Mouse (Mus musculus): ENCODE results near the gene Gdf3.
"Not testable (repeated sequence)": the region's sequence is repeated elsewhere in the genome, so short reads cannot be mapped to it uniquely, and the experiment has no call there.

The Gdf3 gene

DNA sequence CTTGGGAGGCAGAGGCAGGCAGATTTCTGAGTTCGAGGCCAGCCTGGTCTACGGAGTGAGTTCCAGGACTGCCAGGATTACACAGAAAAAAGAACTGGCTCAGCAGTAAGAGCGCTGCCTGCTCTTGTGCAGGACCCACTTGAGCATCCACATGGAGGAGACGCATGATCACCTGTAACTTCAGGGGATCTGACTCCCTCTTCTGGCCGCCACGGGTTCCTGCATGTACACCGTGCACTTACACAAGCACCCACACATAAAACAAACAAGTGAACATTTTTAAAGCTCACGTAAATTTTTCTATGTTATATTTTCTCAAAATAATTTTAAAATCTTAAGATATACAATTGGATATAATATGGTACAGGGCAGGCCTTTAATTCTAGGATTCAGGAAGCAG, 4.4 kb downstream of the Gdf3 start:
- DNase-seq (ENCODE audit: low read depth), result no peak

DNA sequence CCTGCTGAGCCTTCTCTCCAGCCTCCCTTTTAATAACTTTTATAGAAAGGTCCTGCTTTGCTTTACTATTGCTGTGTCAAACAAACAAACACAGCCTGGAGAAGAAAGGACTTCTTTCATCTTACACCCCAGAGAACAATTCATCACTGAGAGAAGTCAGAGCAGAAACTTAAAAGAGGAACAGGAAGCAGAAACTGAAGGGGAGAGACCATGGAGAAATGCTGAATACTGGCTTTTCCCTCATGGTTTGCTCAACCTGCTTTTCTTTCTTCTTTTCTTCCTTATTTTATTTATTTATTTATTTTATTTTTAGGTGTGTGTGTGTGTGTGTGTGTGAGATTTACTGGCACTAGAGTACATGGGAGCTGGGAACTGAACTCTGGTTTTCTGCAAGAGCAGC, 5.6 kb downstream of the Gdf3 start:
- DNase-seq (ENCODE audit: low read depth), result no peak

DNA sequence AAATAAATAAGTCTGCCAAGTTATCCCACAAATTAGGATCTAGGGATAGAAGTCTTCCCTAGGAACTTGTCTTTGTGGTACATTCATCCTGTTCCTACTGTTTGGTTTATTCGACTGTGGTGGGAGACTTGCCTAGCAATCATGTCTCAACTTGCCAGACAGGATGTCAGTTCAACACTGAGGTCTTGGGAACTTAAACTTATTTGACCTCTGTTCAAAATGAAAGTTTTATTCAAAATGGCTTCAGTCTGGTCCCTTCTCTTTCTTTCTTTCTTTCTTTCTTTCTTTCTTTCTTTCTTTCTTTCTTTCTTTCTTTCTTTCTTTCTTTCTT, 6.9 kb downstream of the Gdf3 start:
- DNase-seq (ENCODE audit: low read depth), result peak; percentile 58

DNA sequence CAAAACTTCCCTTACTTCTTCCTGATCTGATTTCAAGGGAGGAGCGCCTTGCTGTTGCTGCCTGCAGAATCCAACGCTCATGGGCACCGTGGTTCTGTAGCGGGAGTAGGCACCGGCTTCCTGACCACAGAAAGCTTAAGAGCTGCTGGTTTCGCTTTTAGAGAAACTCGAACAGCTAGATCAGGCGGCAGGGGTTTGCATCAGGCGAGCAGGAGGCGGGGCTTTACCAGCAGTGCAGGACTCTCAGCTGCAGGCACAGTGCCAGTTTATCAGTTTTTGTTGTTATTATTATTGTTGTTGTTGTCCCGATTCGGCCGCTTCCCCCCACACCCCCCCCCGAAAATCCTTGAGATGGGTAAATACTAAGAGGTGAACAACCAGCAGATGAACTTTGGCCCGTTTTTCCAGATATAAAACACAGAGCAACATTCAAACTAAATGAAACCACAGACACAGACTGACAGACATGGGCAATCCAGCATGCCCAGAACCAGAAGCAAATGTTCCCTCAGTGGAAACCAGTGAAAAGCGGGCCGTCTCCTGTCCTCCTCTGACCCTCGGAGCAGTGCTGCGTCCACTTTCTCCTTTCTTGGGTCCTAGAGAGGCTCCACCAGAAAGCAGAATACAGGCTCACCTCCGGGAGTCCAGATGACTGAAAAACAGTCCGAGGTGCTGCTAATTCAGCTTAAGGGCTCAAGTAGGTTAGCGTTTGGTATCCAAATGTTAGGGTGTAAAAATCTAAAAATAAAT, 7.5 kb downstream of the Gdf3 start, which contains the start of gene Apobec1:
Apobec1 (minus strand) TSS at position 203 of the 750 bp plus-strand sequence.
- DNase-seq (ENCODE audit: low read depth), result peak; percentile 77

DNA sequence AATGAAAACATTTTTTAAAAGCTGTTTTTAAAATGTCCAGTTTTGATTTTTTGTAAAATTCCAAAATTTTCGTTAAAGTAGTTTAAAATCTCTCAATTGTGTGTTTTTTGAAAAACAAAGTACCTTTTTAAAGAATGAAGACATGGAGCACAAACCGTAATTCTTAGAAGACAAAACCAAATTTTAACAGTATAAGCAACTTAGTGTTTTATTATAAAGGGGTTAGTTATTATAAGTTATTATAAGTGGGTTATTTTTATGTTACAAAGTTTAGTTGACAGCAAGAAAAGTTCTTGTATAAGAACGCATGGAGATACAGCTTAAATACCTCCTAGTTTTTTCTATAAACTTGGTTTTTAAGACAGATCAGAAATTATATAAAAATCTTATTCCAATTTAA, 8.3 kb downstream of the Gdf3 start:
- DNase-seq (ENCODE audit: low read depth), result no peak

DNA sequence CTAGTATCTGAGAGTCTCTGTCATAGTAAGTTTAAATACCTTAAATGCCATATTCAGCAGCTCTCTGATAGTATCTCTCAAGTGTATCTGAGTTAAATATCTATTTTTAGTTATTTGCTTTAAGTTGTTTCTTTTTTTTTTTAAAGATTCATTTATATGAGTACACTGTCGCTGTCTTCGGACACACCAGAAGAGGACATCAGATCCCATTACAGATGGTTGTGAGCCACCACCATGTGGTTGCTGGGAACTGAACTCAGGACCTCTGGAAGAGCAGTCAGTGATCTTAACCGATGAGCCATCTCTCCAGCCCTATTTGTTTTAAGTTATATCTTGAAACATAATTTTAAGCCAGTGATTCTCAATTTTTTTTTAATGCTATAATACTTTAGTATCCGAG, 8.9 kb downstream of the Gdf3 start:
- no peak for DNase-seq (ENCODE audit: low read depth)

DNA sequence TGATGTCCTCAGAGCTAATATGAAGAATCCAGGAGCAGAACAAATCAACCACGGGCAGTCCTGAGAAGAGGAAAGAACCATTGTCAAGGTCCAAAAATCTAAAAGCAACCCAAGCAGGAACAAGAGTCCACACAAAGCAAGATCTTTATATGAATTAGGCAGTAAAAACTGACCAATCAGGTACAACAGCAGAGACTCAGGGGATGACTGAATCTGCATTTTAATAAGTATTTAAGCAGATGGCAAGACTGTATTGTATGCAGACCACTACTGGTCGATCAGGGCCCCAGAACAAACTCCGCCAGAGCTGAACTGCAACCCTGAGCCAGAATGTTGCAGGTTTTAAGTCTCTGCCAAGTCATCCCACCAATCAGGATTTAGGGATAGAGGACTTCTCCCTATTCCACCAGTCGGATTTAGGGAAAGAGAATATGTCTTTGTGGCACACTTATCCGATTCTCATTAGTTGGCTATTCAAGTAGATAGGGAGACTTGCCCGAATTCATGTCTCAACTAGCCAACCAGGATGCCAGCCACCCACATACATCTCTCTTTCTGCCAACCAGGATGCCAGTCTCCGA, 9.7 kb downstream of the Gdf3 start:
- no peak for DNase-seq (ENCODE audit: low read depth)

DNA sequence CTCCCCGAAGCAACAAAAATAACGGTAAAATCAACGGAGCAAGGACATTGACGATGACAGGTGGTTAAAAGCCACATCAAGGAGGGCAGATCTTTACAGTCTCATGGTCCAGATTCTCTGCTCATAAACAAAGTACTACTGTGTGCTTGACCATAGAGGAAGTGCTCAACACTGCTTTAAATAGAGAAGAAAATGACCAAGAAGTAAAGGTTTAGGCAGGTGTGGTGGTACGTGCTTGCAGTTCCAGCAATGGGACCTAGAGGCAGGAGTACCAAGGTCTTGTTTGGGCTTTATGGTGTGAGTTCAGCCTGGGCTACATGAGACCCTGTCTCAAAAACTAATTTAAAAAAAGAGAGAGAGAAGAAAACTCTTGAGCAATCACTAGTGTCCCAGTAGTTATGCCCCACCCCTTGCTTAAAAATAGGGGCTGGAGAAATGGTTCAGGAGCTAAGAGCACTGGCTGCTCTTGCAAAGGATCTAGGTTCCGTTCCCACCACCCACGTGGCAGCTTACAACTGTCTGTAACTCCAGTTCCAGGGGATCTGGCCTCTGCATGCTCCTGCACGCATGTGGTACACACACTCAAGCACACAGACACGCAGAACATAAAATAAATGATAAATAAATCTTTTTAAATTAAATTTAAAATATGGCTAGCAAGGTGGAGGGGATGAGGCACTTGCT, 10.7 kb downstream of the Gdf3 start:
- no peak for DNase-seq (ENCODE audit: low read depth)

DNA sequence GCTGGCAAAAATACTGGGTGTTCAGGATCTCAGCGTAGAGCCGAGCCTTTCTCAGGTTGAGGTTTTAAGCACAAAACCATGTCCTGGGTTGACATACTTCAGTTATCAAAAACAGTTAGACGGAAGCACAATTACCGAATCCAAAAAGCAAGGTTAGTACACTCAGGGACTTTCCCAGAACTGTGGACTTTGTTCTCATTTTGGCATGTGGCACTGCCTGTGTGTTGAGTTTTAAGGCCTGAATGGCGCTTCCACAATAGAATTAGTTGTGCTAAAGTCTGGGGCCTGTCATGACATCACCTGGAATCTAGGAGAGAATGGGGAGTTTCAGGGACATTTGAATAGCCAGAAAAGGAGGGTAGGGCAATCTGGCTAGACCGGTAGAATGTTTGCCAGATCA, 11.5 kb downstream of the Gdf3 start:
- no peak for DNase-seq (ENCODE audit: low read depth)

DNA sequence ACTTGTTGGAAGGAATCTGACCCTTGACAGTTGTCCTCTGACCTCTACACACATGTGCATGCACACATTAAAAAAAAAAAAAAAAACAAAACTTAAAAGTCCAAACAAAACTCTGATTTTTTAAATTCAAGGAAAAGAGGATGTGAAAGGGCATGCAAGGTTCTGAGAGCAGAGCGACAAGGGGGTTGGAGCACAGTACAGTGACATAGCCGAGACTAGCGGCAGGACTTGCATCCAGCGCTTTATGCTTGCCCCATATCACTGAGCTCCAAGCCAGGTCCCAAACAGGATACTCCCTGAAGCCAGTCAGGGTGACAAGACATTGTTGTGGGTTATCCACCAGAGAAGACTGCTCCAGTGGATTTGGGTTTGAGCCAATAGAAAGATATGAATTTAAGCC, 11.9 kb downstream of the Gdf3 start:
- DNase-seq (ENCODE audit: low read depth), result no peak

DNA sequence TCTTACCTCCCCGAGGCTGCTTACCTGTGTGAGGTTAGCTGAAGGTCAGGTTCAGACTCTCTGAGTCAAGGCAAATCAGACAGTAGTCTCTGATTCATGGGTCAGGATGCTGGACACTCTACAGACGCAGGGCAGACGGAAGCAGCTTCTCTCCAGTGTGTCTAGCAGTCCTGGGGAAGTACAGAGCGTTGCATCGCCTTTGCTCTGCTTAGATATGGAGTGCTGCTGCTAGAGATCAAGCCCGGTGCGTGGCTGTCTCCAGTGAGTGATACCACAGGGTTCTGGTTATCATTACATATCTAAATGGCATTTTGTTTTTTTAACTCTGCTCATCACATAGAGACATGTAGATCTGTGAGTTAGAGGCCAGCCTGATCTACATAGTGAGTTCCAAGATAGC, 13.3 kb downstream of the Gdf3 start:
- DNase-seq (ENCODE audit: low read depth), result no peak

DNA sequence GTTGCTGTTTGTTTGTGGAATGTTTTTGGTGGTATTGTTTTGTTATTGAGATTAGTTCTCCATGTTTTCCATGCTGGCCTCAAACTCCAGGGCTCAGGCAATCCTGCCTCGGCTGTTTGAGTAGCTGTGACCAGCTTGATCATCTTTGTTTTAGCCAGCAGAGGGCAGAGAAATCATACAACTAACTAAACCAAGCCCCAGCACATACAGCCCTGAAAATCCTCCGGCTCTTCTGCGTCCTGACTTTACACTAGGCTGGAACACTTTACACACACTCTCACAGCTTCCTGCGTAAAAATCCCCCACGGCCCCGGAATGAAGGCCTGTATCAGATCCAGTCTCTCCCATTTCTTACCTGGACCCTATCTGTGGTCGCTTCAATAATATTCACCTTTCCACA, 14.2 kb downstream of the Gdf3 start:
- DNase-seq (ENCODE audit: low read depth), result no peak

DNA sequence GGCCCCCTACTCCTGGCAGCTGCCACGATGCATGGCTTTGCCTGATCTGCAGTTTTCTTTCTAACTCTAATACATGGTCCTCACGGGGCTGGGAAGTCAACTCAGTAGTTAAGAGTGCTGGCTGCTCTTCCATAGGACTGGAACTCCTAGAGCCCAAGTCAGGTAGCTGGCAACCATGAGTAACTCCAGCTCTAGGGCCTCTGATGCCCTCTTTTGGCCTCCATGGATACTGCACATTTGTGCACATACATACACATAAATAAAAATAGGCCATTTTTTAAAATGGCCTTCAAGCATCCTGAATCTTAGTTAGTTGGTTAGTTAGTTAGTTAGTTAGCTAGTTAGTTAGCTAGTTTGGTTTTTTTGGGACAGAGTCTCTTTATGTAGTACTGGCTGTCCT, 17.0 kb downstream of the Gdf3 start:
- DNase-seq (ENCODE audit: low read depth), result no peak

DNA sequence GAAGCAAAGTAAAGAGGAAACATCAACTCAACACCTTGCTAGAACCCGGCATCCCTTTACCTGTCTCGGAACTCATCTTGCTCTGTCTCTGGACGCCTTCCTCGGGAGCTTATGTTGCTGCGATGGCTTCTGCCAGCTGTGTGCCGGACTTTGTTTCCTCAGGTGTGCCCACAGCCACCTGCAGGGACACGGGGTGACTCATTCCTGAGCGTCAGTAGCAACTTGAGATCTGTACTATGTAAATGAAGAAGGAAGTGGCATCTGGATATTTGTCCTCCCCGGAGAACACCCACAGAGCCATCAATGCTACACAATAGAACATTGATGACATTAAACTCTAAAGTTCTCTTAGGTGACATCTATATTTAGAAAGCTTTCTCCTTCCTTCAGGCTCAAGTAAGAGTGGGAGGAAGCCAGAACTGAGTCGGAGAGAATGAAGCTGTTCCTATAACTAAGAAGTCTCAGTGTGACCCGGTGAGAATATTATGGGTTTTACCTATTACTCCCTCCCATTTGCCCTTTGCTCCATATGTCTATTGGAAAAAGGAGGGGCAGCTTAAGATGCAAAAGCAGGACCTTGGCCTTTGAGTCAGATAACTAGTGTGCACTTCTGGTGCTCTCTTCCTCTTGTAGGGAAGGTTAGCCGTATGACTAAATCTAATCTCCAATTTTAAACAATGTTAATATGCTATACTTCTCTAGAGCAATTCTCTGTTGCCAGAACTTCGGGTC, 18.7 kb downstream of the Gdf3 start:
- no peak for DNase-seq (ENCODE audit: low read depth)

DNA sequence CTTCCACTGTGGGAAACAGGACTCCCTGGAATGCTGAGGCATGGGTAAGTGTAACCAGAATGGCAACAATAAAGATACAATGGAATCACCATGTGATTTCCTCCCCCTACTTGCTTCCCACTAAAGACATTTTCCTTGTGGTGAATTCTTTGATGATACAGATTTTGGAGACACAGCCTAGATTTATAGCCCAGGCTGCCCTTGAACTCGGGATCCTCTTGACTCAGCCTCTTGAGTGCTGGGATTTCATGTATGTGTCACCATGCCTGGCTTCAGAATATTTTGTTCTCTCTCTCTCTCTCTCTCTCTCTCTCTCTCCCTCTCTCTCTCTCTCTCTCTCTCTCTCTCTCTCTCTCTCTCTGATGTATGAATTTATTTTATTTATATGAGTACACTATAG, 30.8 kb downstream of the Gdf3 start:
- no peak for DNase-seq (ENCODE audit: low read depth)

DNA sequence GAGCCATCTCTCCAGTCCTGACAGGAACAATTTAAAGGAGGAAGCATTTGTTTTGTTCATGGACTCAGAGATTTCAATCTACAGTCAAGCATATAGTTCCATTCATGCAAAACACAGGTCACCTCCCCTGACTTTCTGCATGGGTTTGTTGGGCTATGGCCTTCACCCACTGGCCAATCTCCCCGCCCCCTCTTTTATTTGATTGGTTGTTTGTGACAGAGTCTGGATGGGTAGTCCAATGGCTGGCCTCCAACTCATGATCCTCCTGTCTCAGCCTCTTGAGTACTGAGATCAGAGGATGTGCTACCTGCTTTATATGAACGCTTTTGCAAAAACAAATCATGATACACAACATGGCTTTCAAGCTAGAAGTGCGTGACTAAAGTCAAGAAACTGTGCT, 32.9 kb downstream of the Gdf3 start:
- DNase-seq (ENCODE audit: low read depth), result no peak

DNA sequence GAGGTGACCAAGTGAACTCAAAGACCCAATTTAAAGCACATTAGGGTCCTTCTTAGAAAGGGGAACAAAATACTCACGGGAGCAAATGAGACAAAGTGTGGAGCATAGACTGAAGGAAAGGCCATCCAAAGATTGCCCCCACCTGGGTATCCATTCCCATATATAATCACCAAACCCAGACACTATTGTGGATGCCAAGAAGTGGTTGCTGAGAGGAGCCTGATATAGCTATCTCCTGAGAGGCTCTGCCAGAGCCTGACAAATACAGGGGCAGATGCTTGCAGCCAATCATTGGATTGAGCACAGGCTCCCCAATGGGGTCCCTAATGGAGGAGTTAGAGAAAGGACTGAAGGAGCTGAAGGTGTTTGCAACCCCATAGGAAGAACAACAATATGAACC, 34.9 kb downstream of the Gdf3 start:
- DNase-seq (ENCODE audit: low read depth), result not testable (repeated sequence)

DNA sequence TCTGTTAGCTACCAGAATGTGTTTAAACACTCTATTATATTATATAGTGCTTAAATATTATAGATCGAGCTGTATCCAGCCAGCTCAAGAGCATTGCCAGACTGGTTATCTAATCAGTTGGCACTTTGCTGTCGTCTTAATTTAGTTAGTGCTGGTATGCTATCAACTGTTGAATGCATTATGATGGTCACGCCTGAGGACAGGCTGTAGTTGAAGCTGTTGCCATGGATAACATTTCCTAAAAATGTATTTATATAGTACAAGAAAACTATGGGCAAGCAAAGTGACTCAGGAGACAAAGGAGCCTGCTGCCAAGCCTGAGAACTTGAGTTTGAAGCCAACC, 38.3 kb downstream of the Gdf3 start:
- no peak for DNase-seq (ENCODE audit: low read depth)

DNA sequence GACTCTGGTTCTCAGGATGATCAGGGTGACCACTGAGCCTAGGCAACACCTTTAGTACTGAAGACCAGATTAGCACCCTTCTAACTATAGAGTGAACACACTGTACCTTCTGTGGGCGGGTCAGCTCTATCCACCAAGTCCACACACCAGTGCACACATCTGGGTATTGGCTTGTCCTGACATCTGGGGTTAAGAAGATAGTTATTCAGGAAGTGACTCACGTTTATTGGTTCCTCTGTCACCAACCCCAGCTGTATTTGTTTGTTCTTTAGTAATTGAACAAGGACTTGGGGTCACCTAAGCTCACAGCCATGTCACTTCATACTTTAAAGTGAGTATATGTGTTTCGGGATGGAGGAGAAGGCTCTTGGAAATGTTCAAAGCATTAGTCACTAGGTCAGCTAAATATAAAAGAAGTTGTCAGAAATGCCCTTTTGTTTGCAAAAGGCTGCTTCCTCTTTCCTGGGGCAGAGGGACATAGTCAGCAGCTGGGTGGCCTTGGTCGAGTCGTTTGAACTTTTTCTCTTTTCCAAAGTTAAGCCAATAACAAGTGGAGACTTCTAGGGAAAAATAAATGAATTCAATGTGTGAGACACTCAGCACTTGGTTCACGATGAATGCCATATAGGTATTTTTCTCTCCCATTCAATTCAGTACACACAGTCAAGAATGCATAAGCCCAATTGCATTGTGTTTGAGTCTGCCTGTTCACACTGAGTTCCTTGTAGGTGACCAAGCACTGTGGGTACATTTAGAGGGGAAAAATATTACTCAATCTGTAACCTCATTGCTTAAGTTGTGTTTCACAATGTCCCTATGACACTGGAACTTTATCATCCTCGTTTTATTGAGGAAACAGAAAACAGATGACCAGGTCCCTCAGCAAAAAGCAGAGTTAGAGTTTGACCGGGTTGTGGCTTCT, 38.9 kb downstream of the Gdf3 start:
- DNase-seq (ENCODE audit: low read depth), result peak; percentile 18

DNA sequence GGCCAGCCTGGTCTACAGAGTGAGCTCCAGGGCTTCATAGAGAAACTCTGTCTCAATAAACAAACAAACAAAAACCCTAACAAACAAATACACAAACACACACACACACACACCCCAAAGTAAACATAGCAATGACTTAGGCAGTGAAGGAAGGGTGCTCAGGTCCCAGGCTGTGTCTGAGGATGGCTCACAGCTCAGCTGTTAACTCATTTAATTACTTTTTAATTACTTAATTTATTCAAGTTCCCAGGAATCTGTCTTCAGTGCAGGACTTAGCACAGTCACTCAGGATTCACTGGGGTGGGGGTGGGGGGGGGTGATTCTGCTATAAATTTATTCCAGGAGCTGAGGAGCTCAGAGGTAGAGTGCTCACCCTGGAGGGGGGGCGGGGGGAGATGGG, 40.1 kb downstream of the Gdf3 start:
- no peak for DNase-seq (ENCODE audit: low read depth)

DNA sequence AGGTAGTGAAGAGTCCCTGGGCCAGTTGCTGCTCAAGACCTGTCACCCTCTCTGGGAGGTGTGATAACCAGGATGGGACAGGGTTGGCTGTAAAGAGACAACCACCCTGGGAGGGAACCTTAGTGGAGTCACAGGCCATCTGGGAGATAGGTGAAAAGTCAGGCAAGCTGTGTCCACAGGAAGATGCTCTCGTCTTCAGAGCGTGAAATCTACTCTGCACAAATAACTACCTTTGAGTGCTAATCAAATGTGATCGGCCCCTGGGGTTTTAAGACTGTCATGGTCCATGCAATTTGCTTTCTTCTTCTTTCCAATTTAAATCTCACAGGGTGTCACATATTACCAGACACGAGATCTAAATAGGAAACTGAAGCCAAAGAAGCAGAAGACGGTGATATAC, 40.8 kb downstream of the Gdf3 start:
- no peak for DNase-seq (ENCODE audit: low read depth)
